Comparison of ENCODE assay signal across 7 mouse cellular contexts in genomic region chr17:24687146-24687595, GRCm38 (mm10). TPM values are rescaled to one million over a fixed set of nuclear protein-coding genes. Genes with fewer than 3 reads are reported as not detected.
A peak's percentile ranks its signal among the peaks of the same experiment; 100 is the strongest.
DNase-seq lines count a peak whose midpoint lies in the region; ATAC-seq and TF ChIP-seq lines count a peak whose summit lies in the region.

No protein-coding gene starts in this region.

- no peak overlapping the region for H3K27ac ChIP-seq in ES-Bruce4 (ENCODE audit: insufficient read depth, low read length)
- no peak overlapping the region for H3K27ac ChIP-seq in forebrain, embryonic 11.5 days (ENCODE audit: low read depth, low read length)
- no peak overlapping the region for H3K27ac ChIP-seq in liver, embryonic 16.5 days (ENCODE audit: low read length)
- peak overlapping the region; percentile 27; the same call in 1 of the 2 replicates for H3K27ac ChIP-seq in neural tube, embryonic 12.5 days

- no peaks in the 10 kb centered on the region for H3K4me1 ChIP-seq in ES-Bruce4 (ENCODE audit: control insufficient read depth, insufficient read depth, low read length)
- H3K4me1 ChIP-seq in forebrain, embryonic 11.5 days (replicated peaks; ENCODE audit: control insufficient read depth, insufficient read depth, low read length), result 0 out of 2 replicates have a peak, but pooled peaks cover 7% of the 10 kb centered on the region
- peaks cover 19% of the 10 kb centered on the region for H3K4me1 ChIP-seq in liver, embryonic 16.5 days (ENCODE audit: control insufficient read depth, low read depth, low read length)
- peaks cover 13% of the 10 kb centered on the region for H3K4me1 ChIP-seq in neural tube, embryonic 12.5 days

- TF ChIP-seq POLR2A in ES-Bruce4 (IDR thresholded peaks at IDR 0.05; ENCODE audit: insufficient read depth, low read length), result no peak

- ATAC-seq in activated CD4-positive, CD25-positive, alpha-beta regulatory T cell, adult 4 months, result peak; percentile 79
- peak; percentile 59 for ATAC-seq in forebrain, embryonic 11.5 days (replicated peaks; ENCODE audit: low FRiP score)
- ATAC-seq in liver, embryonic 16.5 days (ENCODE audit: low read depth), result peak; percentile 74
- ATAC-seq in neural tube, embryonic 12.5 days (ENCODE audit: low FRiP score, low read depth), result no peak

- peak; percentile 74 for DNase-seq in forebrain, embryonic 11.5 days (ENCODE audit: low spot score)
- DNase-seq in induced T-regulatory cell, adult 2 months (ENCODE audit: low read depth), result peak; percentile 85
- DNase-seq in thymus, postnatal 4 days, result peak; percentile 71

- no peaks in the 10 kb centered on the region for H3K27me3 ChIP-seq in ES-Bruce4 (ENCODE audit: control insufficient read depth, insufficient read depth, low read length, poor library complexity, severe bottlenecking)
- peaks cover 32% of the 10 kb centered on the region for H3K27me3 ChIP-seq in forebrain, embryonic 11.5 days (ENCODE audit: control insufficient read depth, insufficient read depth, low read length)
- peaks cover 48% of the 10 kb centered on the region for H3K27me3 ChIP-seq in liver, embryonic 16.5 days (ENCODE audit: control insufficient read depth, insufficient read depth, low read depth, low read length)
- H3K27me3 ChIP-seq in neural tube, embryonic 12.5 days (replicated peaks), result peaks cover 43% of the 10 kb centered on the region

- no peak for TF ChIP-seq EP300 in ES-Bruce4 (IDR thresholded peaks at IDR 0.05; ENCODE audit: insufficient read depth, low read depth, low read length)

- peak overlapping the region; percentile 44 for H3K4me2 ChIP-seq in forebrain, embryonic 11.5 days (ENCODE audit: low read depth, low read length, severe bottlenecking)
- H3K4me2 ChIP-seq in liver, embryonic 16.5 days (ENCODE audit: low read depth, low read length), result peak overlapping the region; percentile 78
- H3K4me2 ChIP-seq in neural tube, embryonic 12.5 days (replicated peaks), result peak overlapping the region; percentile 56

- no peak for TF ChIP-seq CTCF in ES-Bruce4 (IDR thresholded peaks at IDR 0.05; ENCODE audit: low read depth, low read length)

- H3K36me3 ChIP-seq in ES-Bruce4 (ENCODE audit: control insufficient read depth, insufficient read depth, low read length, poor library complexity, severe bottlenecking), result no peaks in the 10 kb centered on the region; the same call in 1 of the 2 replicates
- no peaks in the 10 kb centered on the region for H3K36me3 ChIP-seq in forebrain, embryonic 11.5 days (ENCODE audit: control insufficient read depth, insufficient read depth, low read length)
- H3K36me3 ChIP-seq in liver, embryonic 16.5 days (ENCODE audit: control insufficient read depth, insufficient read depth), result no peaks in the 10 kb centered on the region; the same call in 1 of the 2 replicates
- H3K36me3 ChIP-seq in neural tube, embryonic 12.5 days, result peaks cover 7% of the 10 kb centered on the region

- peak overlapping the region; percentile 40 for H3K4me3 ChIP-seq in ES-Bruce4 (ENCODE audit: low read depth, low read length)
- H3K4me3 ChIP-seq in forebrain, embryonic 11.5 days (ENCODE audit: low read depth, low read length), result peak overlapping the region; percentile 22; the same call in 1 of the 2 replicates
- peak overlapping the region; percentile 59 for H3K4me3 ChIP-seq in liver, embryonic 16.5 days (ENCODE audit: low read depth, low read length)
- H3K4me3 ChIP-seq in neural tube, embryonic 12.5 days, result peak overlapping the region; percentile 26; the same call in 1 of the 2 replicates

- 1% methylated on average over 24 of the region's 25 CpGs for WGBS in forebrain, embryonic 11.5 days
- under 1% methylated on average over 24 of the region's 25 CpGs for WGBS in liver, embryonic 16.5 days (ENCODE audit: insufficient replicate concordance)
- 1% methylated on average over 25 of the region's 25 CpGs for WGBS in neural tube, embryonic 12.5 days

- no peak overlapping the region for H3K9ac ChIP-seq in ES-Bruce4 (ENCODE audit: low read depth, poor library complexity, severe bottlenecking)
- peak overlapping the region; percentile 43; the same call in 1 of the 2 replicates for H3K9ac ChIP-seq in forebrain, embryonic 11.5 days (ENCODE audit: low read length)
- H3K9ac ChIP-seq in liver, embryonic 16.5 days (ENCODE audit: low read depth, low read length), result peak overlapping the region; percentile 44; the same call in 1 of the 2 replicates
- H3K9ac ChIP-seq in neural tube, embryonic 12.5 days, result 0 out of 2 replicates have a peak overlapping the region, but pooled peaks have one; percentile 21

- no peaks in the 10 kb centered on the region for H3K9me3 ChIP-seq in ES-Bruce4 (replicated peaks; ENCODE audit: control insufficient read depth, insufficient read depth, low read length, poor library complexity, severe bottlenecking)
- H3K9me3 ChIP-seq in forebrain, embryonic 11.5 days (ENCODE audit: control insufficient read depth, low read length), result no peaks in the 10 kb centered on the region
- H3K9me3 ChIP-seq in liver, embryonic 16.5 days (replicated peaks; ENCODE audit: control insufficient read depth, low read length), result no peaks in the 10 kb centered on the region
- no peaks in the 10 kb centered on the region for H3K9me3 ChIP-seq in neural tube, embryonic 12.5 days

RNA-seq across cellular contexts. Expression of gene Syngr3, which starts 2.6 kb away (rescaled TPM):
- 8.1 and 8.9 TPM in 2 replicates for polyA plus RNA-seq in ES-Bruce4 (2011; ENCODE audit: insufficient read depth, insufficient read length, low read depth, missing spikeins)
- polyA plus RNA-seq in activated CD4-positive, CD25-positive, alpha-beta regulatory T cell, adult 4 months (2017; shearing (Covaris generic)), result 1 to 10 TPM in 1 of 2 experiments, under 1 TPM in 1; 0.43 to 1.2 TPM
- 14.0 and 17.0 TPM in 2 replicates for polyA plus RNA-seq in forebrain, embryonic 11.5 days (2014; fragmentation: Nextera tagmentation; extraction: Ambion mirVana)
- 0.05 and 0.21 TPM in 2 replicates for polyA plus RNA-seq in liver, embryonic 16.5 days (2015; fragmentation: Nextera tagmentation; extraction: Ambion mirVana)
- polyA plus RNA-seq in neural tube, embryonic 12.5 days (2016; fragmentation: Nextera tagmentation; extraction: Ambion mirVana), result 42.3 and 43.3 TPM in 2 replicates

RNA-seq across cellular contexts. Expression of gene Gfer, which starts 8.8 kb away (rescaled TPM):
- 79.6 and 84.0 TPM in 2 replicates for polyA plus RNA-seq in ES-Bruce4 (2011; ENCODE audit: insufficient read depth, insufficient read length, low read depth, missing spikeins)
- 10 to 100 TPM; 13.1 to 15.5 TPM for polyA plus RNA-seq in activated CD4-positive, CD25-positive, alpha-beta regulatory T cell, adult 4 months (2017; shearing (Covaris generic))
- polyA plus RNA-seq in forebrain, embryonic 11.5 days (2014; fragmentation: Nextera tagmentation; extraction: Ambion mirVana), result 54.9 and 55.4 TPM in 2 replicates
- polyA plus RNA-seq in liver, embryonic 16.5 days (2015; fragmentation: Nextera tagmentation; extraction: Ambion mirVana), result 23.7 and 23.9 TPM in 2 replicates
- 40.2 and 41.9 TPM in 2 replicates for polyA plus RNA-seq in neural tube, embryonic 12.5 days (2016; fragmentation: Nextera tagmentation; extraction: Ambion mirVana)

RNA-seq across cellular contexts. Expression of gene Noxo1, which starts 8.9 kb away (rescaled TPM):
- 1.2 and 2.3 TPM in 2 replicates for polyA plus RNA-seq in ES-Bruce4 (2011; ENCODE audit: insufficient read depth, insufficient read length, low read depth, missing spikeins)
- polyA plus RNA-seq in activated CD4-positive, CD25-positive, alpha-beta regulatory T cell, adult 4 months (2017; shearing (Covaris generic)), result 1 to 10 TPM; 1.4 to 1.5 TPM
- polyA plus RNA-seq in forebrain, embryonic 11.5 days (2014; fragmentation: Nextera tagmentation; extraction: Ambion mirVana), result 1.7 and 1.9 TPM in 2 replicates
- 0.37 and 0.42 TPM in 2 replicates for polyA plus RNA-seq in liver, embryonic 16.5 days (2015; fragmentation: Nextera tagmentation; extraction: Ambion mirVana)
- 2.4 and 3.0 TPM in 2 replicates for polyA plus RNA-seq in neural tube, embryonic 12.5 days (2016; fragmentation: Nextera tagmentation; extraction: Ambion mirVana)

RNA-seq across cellular contexts. Expression of gene Zfp598, which starts 17.7 kb away (rescaled TPM):
- polyA plus RNA-seq in ES-Bruce4 (2011; ENCODE audit: insufficient read depth, insufficient read length, low read depth, missing spikeins), result 39.0 and 42.1 TPM in 2 replicates
- 1 to 10 TPM; 4.5 to 4.6 TPM for polyA plus RNA-seq in activated CD4-positive, CD25-positive, alpha-beta regulatory T cell, adult 4 months (2017; shearing (Covaris generic))
- 37.6 and 38.4 TPM in 2 replicates for polyA plus RNA-seq in forebrain, embryonic 11.5 days (2014; fragmentation: Nextera tagmentation; extraction: Ambion mirVana)
- 6.3 and 8.7 TPM in 2 replicates for polyA plus RNA-seq in liver, embryonic 16.5 days (2015; fragmentation: Nextera tagmentation; extraction: Ambion mirVana)
- polyA plus RNA-seq in neural tube, embryonic 12.5 days (2016; fragmentation: Nextera tagmentation; extraction: Ambion mirVana), result 24.1 and 27.2 TPM in 2 replicates

RNA-seq across cellular contexts. Expression of gene Tbl3, which starts 20.3 kb away (rescaled TPM):
- polyA plus RNA-seq in ES-Bruce4 (2011; ENCODE audit: insufficient read depth, insufficient read length, low read depth, missing spikeins), result 43.3 and 44.4 TPM in 2 replicates
- polyA plus RNA-seq in activated CD4-positive, CD25-positive, alpha-beta regulatory T cell, adult 4 months (2017; shearing (Covaris generic)), result 10 to 100 TPM; 23.6 to 46.2 TPM
- 111 and 127 TPM in 2 replicates for polyA plus RNA-seq in forebrain, embryonic 11.5 days (2014; fragmentation: Nextera tagmentation; extraction: Ambion mirVana)
- 29.3 and 29.5 TPM in 2 replicates for polyA plus RNA-seq in liver, embryonic 16.5 days (2015; fragmentation: Nextera tagmentation; extraction: Ambion mirVana)
- 91.5 and 95.3 TPM in 2 replicates for polyA plus RNA-seq in neural tube, embryonic 12.5 days (2016; fragmentation: Nextera tagmentation; extraction: Ambion mirVana)
